Mouse (Mus musculus): ENCODE results near the gene 4932438H23Rik.
"Not testable (repeated sequence)": the region's sequence is repeated elsewhere in the genome, so short reads cannot be mapped to it uniquely, and the experiment has no call there.

The 4932438H23Rik gene

GRCm38 (mm10) chr16:91099444-91100065, 4.6 kb upstream of the 4932438H23Rik start:
- no peak for DNase-seq (ENCODE audit: low spot score in 2 of 2)

GRCm38 (mm10) chr16:91097858-91098257, 2.9 kb upstream of the 4932438H23Rik start:
- no peak for DNase-seq (ENCODE audit: low spot score in 2 of 2)

GRCm38 (mm10) chr16:91096984-91097506, 2.1 kb upstream of the 4932438H23Rik start:
- no peak for DNase-seq (ENCODE audit: low spot score in 2 of 2)

GRCm38 (mm10) chr16:91096016-91096415, 1.1 kb upstream of the 4932438H23Rik start:
- DNase-seq (ENCODE audit: low spot score in 2 of 2), result no peak

GRCm38 (mm10) chr16:91086642-91087306, 8.1 kb downstream of the 4932438H23Rik start:
- DNase-seq (ENCODE audit: low spot score in 2 of 2), result no peak

- no peak for DNase-seq (ENCODE audit: low spot score in 2 of 2)
Observed at GRCm38 (mm10) chr16:91085239-91085825, 9.6 kb downstream of the 4932438H23Rik start.

- no peak for DNase-seq (ENCODE audit: low spot score in 2 of 2)
Observed at GRCm38 (mm10) chr16:91084307-91085238, 10.3 kb downstream of the 4932438H23Rik start.

- DNase-seq (ENCODE audit: low spot score in 2 of 2), result no peak
Observed at GRCm38 (mm10) chr16:91083002-91083646, 11.8 kb downstream of the 4932438H23Rik start.

- peak; percentile 44 to 78 for DNase-seq (ENCODE audit: low spot score in 2 of 2)
Observed at GRCm38 (mm10) chr16:91081508-91081907, 13.4 kb downstream of the 4932438H23Rik start.

- DNase-seq (ENCODE audit: low spot score in 2 of 2), result peak; percentile 34 to 70
Observed at GRCm38 (mm10) chr16:91076180-91076579, 18.7 kb downstream of the 4932438H23Rik start.

- not testable (repeated sequence) for DNase-seq (ENCODE audit: low spot score in 2 of 2)
Observed at GRCm38 (mm10) chr16:91075423-91075822, 19.5 kb downstream of the 4932438H23Rik start.

- DNase-seq (ENCODE audit: low spot score in 2 of 2), result peak; percentile 66 to 82
Observed at GRCm38 (mm10) chr16:91073163-91073892, 21.6 kb downstream of the 4932438H23Rik start.

- DNase-seq (ENCODE audit: low spot score in 2 of 2), result no peak
Observed at GRCm38 (mm10) chr16:91072256-91072655, 22.7 kb downstream of the 4932438H23Rik start.

- DNase-seq (ENCODE audit: low spot score in 2 of 2), result no peak
Observed at GRCm38 (mm10) chr16:91068969-91069368, 26.0 kb downstream of the 4932438H23Rik start.

GRCm38 (mm10) chr16:91067122-91067521, 27.8 kb downstream of the 4932438H23Rik start:
- no peak for DNase-seq (ENCODE audit: low spot score in 2 of 2)

- no peak for DNase-seq (ENCODE audit: low spot score in 2 of 2)
Observed at GRCm38 (mm10) chr16:91064583-91065365, 30.1 kb downstream of the 4932438H23Rik start.

GRCm38 (mm10) chr16:91063786-91064185, 31.1 kb downstream of the 4932438H23Rik start:
- no peak for DNase-seq (ENCODE audit: low spot score in 2 of 2)

- DNase-seq (ENCODE audit: low spot score in 2 of 2), result no peak
Observed at GRCm38 (mm10) chr16:91061531-91062318, 33.2 kb downstream of the 4932438H23Rik start.

- no peak for DNase-seq (ENCODE audit: low spot score in 2 of 2)
Observed at GRCm38 (mm10) chr16:91057741-91058140, 37.2 kb downstream of the 4932438H23Rik start.

Measured in thymus, postnatal 10 days (tissue).